Mouse (Mus musculus) thymus, adult 2 months (tissue): ENCODE data around the gene Pick1.
A peak's percentile ranks its signal among the peaks of the same experiment; 100 is the strongest.

Experiments used
- CTCF ChIP-seq: fragments of 200-500 bp; IDR thresholded peaks from 2 replicates; pipeline ENCODE4 v1.5.1; 2012; ENCODE audit warnings: mild to moderate bottlenecking, control low read depth, low read length, moderate library complexity, borderline replicate concordance; ENCODE audit not compliant: control insufficient read depth, poor library complexity, insufficient read depth; ENCODE audit errors: extremely low read depth
- POLR2A ChIP-seq: fragments of 200-500 bp; IDR thresholded peaks from 2 replicates; pipeline ENCODE4 v1.6.1; 2012; ENCODE audit warnings: mild to moderate bottlenecking, low read length, control low read depth, moderate library complexity; ENCODE audit not compliant: control insufficient read depth, poor library complexity, insufficient read depth; ENCODE audit errors: extremely low read depth

GRCm38 (mm10) chr15:79280209-79280608, 51.2 kb downstream of the Pick1 start:
- TF ChIP-seq CTCF, result peak; percentile 87; the same call in 1 of the 2 replicates
- no peak for TF ChIP-seq POLR2A
